Mouse (Mus musculus) forebrain, embryonic 16.5 days (tissue): ENCODE results near the gene Ncbp1. TPM values are rescaled to one million over a fixed set of nuclear protein-coding genes. Genes with fewer than 3 reads are reported as not detected.

Source experiments
- polyA plus RNA-seq: library from polyadenylated mRNA; unstranded; fragments of >200 nt; fragmentation: Nextera tagmentation; extraction: Ambion mirVana; gene quantifications from 2 replicates; pipeline ENCODE4 v1.2.1, GENCODE M21; 2015

Gene Ncbp1
- polyA plus RNA-seq, 1 experiment from 2014 or later: 98.8 TPM

Other genes starting within 250 kb of the Ncbp1 start
- 0.30 and 0.35 TPM in 2 replicates for gene Ccdc180, start 248.3 kb upstream of the Ncbp1 start, polyA plus RNA-seq
- 19.3 and 20.9 TPM in 2 replicates for gene Tdrd7, start 173.3 kb upstream of the Ncbp1 start, polyA plus RNA-seq
- 0.52 and 0.81 TPM in 2 replicates for gene Tmod1, start 99.7 kb upstream of the Ncbp1 start, polyA plus RNA-seq
- gene Tstd2, start 81 bp downstream of the Ncbp1 start, polyA plus RNA-seq: 32.3 and 37.7 TPM in 2 replicates
- gene Xpa, start 57.7 kb downstream of the Ncbp1 start, polyA plus RNA-seq: 30.0 and 33.3 TPM in 2 replicates
- gene Foxe1, start 205.0 kb downstream of the Ncbp1 start, polyA plus RNA-seq: not detected in 2 replicates